Mouse (Mus musculus) cerebellum, adult 18-20 months (tissue): ENCODE measurements around the gene Cln5.

Source experiments
- DNase-seq, 2 experiments: peaks; one replicate each; pipeline ENCODE4 v3.0.0; 2021

Cln5 gene

DNA sequence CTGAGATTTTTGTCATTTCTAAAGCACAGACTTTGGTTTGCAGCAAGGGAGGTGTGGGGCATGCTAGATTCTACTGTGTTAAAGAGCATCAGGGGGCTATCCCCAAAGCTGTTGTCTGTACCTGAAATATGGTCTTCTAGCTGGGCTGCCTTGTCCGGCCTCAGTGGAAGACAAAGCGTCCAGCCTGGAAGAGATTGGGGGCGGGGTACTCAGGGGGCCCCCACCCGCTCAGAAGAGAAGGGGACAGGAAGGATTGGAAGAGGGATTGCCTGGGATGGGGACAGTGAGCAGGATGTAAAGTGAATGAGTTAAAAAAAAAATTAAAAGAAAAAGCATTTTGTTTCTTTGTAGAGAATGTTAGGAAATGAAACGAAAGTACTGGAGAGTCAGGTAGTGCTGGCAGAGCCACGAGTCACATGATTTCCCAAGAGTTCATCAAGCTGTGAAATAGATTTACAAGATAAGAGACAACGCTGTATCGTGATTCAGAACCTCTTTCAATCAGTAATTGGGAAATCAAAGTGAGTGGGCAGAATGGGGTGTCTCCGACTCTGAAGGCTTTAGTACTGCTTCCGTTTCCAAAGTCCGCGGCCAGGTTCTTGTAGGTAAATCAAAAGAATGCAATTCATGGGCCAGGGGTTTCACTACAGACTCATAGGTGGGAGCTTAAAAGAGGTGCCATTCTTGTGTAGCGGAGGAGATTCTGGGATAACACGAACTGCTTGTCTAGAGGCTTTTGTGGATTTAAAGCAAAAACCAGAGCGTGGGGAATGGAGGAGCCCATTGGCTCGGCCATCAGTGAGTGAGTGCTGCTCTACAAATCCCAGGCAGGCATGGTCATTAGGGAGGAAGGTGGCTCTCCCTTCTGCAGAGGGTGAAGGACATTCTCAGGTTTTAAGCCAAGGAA, 8.2 kb downstream of the Cln5 start:
- DNase-seq, result no peak

DNA sequence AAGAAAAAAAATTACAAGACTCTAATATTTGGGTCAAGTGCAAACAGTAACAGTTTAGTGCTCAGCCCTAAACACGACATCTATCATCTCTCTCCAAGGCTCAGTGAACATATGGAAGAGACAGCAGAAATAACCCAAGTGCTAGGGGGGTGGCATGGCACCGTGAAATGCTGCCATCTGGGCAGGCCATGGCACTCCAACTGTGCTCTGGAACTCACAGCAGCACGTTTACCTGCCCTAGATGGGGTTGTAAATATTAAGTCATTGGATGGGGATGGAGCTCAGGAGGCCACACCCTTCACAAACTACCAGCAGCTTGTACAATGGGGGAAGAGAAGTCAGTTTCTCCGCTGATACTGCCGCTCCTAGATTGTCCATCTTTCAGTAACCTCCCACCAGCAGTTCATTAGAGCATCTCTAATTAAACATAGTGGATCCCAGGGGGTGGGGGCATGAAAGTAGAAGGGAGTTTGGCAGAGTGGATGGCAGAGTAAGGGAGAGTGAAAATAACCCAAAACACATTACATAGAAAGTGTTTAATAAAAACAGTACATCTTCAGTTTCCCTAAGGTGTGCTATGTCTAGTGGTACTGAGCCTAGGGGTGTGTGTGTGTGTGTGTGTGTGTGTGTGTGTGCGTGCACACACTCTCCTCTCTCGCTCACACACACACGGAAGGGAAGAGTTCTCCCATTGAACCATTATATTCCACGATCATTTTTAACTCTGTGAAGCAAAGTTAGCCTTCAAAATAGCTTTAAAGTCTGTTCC, 9.4 kb downstream of the Cln5 start:
- peak; percentile 81 to 83 for DNase-seq

DNA sequence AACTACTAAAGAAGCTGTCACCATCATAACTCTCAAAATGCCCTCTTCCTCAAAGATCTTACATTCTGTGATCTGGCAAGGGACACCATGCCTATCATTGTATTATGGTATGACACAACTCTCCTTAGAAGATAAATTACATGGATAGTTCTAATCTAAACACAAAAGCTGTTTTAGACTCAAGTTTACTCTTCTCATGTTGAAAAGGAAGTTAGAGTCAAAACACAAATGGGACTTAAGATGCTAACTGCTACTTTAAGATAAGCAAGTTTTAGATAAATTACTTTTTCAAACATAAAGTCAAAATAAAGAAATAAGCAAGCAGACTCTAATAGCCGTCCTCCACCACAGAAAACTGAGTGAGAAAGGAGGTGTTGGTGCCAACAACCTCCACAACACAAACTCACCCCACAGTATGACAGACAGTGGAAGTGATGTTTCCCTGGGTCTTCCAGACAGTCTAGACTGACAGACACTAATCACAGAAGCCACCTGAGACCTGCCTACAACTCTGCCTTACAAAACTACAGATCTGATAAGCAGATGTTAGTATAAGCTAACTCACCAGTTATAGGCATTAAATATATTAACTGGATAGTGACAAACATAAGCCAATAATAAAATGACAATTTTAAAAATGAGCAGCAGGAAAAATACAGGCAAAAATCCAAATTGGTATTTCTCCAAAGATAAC, 16.0 kb downstream of the Cln5 start:
- no peak for DNase-seq

DNA sequence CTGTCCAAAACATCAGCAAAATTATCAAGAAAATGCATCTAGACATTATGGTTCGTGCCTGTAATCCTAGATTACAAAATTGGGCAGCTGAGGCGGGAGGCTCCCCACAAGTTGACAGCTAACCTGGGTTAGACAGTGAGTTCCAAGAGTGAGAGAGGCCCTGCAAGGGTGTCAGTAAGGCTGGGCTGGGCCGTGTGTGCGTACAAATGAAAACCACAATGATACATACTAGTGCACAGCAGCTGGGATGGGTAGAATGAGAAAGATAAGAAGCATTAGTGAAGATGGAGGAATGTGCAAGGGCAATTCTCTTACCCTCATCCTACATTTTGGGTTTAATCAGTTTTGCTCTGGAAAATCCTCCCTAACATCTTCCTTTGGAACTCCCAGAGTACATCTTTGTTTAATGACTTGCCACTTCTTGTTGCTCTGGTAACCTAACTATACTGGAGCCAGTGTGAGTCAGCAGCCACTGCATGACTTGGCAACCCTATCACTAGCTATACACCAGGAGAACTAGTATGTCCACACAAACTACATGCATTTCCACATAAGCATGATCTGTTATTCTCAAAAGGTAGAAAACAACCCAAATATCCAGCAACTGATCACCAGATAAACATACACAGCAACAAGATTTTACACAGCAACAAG, 16.8 kb downstream of the Cln5 start:
- no peak for DNase-seq

DNA sequence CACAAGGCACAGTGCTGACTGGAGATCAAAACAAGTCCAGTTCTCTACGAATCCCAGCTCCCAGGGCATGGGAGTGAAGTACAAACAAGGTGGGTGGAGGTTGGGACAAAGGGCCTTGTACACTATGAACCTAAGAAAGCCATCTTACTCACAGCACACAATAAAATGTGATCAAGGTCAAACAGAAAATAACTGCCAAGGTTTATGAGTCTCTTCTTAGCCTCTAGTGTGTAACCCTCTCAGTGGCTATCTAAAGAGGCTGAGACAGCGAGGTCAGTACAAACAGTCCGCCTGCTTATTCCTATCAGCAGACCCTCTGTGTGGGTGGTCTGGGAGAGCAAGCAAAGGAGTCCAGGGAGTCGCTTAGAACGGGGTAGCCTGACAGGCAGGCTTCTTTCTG, 17.8 kb downstream of the Cln5 start:
- DNase-seq, result no peak

DNA sequence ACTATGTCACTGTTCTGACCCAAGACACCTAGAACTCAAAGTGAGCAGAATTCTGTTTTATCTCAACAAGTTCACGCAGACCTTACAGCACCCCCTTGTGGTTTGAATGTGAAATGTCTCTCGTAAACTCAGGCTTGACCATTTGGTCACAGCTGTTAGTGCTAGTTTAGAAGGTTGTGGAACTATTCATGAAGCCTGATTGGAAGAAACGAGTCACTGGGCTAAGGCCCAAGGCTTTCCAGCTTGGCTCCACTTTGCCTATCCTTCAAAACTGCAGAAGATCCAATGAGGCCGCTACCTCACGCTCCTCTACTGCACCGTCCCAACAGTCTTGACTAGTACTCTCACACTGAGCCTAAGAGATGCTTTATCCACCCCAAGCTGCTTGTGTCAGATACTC, 18.6 kb downstream of the Cln5 start:
- peak; percentile 64 for DNase-seq

DNA sequence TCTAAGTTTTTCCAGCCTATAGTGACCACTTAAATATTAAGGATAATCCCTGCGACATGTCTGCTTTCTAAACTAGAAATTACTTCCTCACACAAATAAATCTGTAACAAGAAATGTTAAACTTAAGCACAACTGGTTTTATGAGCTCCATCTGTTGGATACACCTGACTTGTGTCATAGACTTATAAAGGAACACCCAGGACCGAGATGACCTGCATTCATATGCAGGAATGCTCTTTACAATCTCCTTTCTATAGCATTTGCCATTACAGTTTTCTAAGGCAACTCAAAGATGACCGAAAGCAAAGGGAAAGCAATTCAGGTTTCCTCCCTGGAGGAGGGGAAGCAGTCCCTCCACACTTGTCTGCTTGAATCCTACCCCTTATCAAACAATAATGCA, 23.2 kb downstream of the Cln5 start:
- DNase-seq, result no peak

DNA sequence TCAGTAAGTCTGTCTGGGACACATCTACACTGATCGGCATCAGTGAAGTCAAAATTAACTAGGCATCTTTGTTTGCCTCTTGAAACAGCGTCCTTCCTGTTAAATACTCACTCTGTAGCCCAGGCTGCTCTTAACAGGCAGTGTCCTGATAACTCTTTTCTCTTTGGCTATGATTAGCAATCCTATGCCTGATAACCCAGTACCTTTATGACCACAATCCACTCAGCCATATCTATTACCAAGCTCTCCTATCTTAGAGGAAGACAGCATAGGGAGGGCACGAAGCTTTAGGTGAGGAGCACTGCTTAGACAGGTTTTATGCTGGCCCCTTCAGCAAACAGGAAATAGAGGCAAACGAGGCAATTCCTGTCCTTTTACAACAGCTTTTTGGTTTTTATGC, 23.7 kb downstream of the Cln5 start:
- no peak for DNase-seq

DNA sequence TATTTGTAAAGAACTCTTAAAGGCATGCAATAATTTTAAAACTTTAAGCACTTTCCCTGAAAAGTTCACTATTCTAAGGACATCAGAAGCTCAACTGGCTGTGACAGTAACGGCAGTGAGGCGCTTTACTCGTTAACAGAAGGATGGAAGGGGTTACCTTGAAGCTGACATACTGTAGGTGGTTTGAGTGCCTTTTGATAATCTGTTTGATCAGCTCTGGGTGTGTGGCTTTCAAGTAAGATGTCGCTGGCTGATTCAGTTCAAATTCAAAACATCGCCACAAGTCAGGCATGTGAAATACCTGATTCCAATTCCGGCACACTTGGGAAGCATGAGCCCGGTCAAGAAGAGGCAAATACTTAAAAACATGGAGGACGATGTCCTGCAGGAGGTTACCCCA, 25.0 kb downstream of the Cln5 start:
- DNase-seq, result no peak

DNA sequence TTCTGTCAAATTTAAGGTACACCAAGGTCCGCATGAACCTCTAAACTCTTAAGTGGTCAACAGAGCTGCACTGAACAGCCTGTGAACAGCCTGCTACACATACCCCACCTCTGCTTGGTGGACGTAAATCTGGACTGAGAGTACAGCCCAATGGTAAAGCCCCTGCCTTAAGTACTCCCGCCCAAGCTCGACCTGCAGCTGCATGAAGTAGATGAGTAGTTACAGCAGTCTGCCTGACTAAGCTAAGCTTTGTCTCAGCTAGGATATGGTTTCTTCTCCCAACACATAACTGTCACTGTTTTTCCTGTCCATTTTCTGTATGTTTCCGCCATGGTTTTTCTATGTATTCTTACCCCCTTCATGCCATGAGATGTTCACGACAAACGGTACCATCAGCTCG, 25.8 kb downstream of the Cln5 start:
- DNase-seq, result no peak

DNA sequence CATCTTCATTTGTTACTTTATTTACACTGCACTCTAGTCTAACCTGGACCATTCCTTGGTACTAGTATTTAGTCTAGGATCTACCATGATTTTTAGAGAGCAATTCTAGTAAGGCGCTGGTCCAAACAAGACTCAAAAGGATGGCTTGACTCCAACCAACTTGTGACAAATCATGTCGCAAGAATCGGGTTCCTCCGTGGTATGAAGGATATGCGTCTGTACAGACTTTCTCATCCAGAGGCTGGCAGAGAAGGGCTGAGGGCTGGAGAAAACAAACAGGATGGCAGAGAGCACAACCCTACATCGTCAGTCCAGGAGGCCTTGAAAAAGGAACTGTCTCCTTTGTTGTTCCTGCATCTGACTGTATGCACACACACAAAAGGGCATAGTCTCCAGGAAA, 26.6 kb downstream of the Cln5 start:
- no peak for DNase-seq

DNA sequence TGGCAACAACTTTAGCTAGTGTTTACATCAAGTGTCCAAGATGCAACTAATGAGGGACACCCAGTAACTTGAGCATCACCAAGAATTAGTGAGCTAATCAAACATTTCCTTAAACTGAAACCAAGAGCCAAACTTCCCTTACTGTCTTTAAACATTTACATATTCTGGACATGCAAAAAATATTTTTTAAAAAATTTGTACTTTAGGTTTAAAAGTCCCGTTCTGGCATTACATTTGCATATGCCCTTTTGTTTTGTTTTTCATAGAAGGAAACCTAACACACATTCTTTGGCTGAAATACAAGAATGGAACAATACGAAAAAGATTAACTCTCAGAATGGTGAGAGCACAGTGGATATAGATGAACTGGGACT, 28.2 kb downstream of the Cln5 start:
- DNase-seq, result no peak

DNA sequence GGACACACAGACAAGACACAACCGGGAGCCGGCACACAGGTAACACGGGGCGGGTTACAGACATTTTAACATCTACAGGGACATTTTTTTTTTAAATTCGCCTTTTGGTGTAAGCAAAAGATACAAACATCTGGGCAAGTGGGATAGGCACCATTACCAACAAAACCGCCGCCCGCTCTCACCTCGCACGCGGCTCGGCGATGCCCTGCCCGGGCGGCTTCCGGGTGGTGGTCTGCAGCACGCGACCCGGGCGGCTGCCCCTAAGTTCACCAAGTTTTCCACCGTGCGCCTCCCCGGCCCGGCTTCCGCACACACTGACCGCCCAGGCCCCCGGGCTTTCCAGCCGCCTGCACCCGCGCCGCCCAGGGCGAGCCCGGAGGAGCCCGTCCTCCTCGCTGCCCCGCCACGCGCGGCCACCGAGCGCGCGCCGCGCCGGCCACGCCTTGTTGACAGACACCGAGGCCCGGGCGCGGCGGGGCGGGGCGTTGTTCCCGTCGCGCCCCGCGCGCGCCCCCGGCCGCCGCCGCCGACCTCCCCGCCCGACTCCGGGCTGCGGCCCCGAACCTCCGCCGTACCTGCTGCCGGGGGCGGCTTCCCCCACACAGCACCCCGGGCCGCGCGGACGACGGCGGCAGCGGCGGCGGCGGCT, 28.7 kb downstream of the Cln5 start:
- DNase-seq, result peak; percentile 88 to 94

DNA sequence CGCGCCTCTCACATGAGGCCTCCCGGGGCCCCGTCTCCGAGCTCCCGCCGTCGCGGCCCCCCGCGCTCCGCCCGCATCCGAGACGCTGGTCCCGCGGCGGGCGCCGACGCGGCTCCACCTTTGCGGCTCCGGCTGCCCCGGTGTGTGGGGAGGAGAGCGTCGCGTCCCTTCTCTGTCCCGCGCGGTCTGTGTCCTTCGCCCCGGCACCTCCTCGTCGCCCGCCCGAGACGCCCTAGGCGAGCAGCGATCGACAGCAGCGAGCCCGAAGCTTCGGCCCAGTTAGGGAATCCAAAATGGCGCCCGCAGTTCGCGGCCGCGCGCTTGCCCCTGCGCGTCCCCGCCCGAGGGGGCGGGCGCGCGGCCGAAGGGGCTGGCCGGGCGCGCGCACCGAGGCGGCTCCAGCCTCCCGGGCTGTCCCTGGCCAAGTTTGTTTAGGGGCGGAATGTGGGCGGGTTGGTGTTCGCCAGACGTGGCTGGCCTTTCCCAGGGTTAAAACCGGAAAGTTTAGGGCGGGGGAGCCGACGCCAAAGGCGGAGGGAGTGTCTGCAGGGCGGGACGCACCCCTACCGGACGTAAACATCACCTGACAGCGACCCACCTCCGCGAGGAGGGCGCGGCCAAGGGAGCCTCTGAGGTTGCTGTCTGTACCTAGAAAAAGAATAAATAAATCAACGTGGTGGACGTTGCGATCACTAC, 29.4 kb downstream of the Cln5 start, which contains the start of gene Fbxl3:
Gene Fbxl3, minus strand, starts transcription at position 329 of the 696 bp plus-strand sequence.
- peak; percentile 92 for DNase-seq

DNA sequence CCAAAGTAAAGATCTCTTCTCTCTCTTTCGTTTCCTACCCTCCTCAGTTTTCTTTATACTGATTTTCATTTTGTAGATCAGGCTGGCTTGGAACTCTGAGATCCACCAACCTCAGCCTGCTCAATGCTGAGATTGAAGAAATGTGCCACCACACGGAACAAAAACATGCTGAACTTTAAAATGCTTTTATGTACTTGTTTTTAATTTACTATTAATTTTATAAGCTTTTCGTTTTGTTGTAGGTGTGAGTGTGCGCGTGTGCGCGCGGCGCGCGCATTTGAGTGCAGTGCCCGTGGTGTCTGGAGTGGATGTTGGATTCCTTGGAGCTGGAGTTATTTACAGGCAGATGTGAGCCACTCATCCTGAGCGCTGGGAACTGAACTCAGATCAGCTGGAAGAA, 30.3 kb downstream of the Cln5 start:
- DNase-seq, result no peak

DNA sequence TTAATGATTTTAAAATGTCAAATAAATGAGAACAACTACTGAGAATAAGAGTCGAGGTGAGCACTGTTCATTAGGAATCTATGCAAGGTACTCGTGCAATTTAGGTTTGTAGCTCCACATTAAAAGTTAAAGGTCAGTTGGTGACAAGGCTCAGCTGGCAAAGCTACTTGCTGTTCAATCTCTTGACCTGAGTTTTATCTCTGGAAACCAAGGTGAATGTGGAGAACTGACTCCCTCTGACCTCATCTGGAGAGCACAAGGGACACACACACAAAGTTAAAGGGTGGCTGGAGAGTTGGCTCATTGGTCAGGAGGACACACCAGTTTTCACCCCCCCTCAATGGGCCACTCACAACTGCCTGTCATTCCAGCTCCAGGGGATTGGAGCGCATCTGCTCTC, 31.2 kb downstream of the Cln5 start:
- DNase-seq, result no peak

DNA sequence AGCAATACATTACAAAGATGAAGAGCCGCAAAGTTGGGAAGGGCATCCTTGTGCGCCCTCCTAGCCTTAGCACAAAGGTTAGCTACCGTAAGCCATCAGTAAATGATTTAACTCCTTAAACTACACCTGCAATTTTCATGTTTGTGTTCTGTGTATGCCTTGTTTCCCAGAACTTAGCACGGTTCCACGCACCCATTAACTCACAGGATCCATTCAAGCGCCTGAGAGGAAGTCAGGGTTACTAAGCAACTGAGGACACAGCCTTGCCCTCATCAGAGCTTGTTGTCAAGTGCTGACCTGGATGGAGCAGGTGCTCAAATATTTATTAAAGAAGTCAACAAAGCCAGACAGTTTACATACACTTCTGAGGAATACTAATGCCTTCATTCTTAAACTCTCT, 32.2 kb downstream of the Cln5 start:
- no peak for DNase-seq

DNA sequence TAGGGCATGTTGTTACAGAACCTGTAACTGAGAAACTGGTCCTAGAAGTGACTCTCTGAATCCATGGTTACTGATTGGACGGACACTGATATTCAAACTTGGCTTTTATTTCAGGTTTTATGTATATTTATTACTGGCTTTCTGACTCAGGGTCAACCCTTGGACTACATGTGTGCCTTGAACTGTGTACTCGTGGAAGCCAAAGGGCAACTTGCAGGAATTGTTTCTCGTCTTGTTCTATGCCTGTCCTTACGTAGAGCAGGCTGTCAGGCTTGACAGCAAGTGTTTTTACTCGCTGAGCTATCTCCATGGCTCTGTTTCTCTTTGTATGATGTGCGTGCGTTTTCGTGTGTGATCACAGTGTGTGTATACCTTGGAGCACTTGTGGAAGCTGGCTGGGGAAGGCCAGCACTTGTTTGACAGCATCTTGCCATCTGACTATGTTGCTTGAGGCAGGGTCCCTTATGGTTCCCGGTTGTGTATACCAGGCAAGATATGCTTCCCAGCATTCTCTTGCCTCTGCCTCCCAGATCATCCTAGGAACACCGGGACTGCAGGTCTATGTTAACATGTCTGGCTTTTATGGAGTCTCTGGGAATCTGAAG, 32.8 kb downstream of the Cln5 start:
- DNase-seq, result no peak

DNA sequence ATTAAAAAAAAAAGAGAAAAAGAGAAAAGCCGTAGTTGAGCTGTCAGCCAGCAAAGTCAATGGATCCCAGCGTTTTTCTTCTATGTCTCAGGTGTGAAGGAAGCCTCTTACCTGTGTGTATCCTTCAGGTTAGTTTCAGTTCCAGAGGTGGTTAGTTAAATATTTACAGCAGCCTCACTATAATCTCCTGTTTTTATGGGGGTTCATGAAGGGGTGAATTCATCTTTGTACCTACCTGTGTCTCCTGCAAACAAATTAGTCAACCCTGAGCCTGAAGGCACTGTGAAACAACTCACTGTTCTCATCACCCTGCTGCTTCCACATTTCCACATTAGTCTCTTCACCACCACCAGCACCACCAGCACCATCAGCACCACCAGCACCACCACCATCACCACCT, 36.3 kb downstream of the Cln5 start:
- no peak for DNase-seq

DNA sequence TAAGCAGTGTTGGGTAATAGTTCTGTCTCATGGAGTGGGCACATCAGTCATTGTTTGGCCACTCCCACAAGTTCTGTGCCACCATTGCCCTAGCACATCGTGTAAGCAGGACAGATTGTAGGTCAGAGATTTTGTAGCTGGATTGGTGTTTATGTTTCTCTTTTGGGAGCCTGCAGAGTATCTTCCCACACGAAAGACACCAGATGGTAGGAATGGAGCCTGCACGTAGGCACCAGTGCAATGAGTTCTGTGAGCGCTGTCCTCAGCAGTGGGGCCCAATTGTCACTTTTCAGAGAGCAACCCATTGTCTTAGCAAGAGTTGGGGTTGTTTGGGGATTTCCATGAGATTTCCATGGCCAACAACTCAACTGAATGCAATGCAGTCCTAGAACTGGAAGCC, 40.0 kb downstream of the Cln5 start:
- no peak for DNase-seq

DNA sequence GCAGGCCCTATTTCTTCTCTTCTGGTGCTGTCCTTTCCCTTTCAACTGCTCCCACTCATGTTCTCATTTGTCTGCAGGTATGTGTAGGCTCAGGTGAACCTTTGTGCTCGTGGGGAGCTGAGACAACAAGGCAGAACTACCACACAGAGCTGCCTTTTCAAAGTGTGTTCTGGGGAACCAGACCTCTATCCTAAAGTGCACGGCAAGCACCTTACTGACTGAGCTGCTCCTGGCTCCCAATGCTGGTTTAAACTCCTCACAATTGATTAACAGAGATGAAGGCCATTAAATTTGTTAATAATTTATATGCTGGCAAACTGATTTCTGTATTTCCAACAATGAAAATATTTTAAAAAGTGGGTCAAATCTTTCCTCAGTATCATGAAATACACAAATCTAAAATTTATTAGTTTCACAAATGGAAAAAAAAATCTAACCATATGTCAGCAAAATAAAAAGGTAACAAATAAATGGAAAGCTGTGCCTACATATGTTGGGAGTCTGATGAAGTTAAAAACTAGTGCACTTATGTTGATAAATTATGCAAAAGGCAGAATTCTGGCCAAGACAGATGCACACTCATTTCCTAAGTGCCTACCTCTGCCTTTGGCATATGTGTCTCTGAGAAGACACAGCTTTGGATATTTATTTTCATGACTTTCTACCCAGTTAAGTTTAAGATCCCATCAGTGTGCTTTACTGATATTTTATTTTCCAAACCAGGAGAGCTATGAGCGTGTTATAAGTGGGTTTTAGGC, 42.8 kb downstream of the Cln5 start:
- DNase-seq, result no peak
